Mouse (Mus musculus) erythroblast, embryonic 14.5 days (primary cell): ENCODE results near the gene Prkaa1.

Experiments used
- GATA1 ChIP-seq: IDR thresholded peaks from 2 replicates; pipeline ENCODE4 v1.6.1; 2012; ENCODE audit warnings: low read length, inconsistent platforms, mixed read lengths
- TAL1 ChIP-seq: IDR thresholded peaks from 3 replicates; pipeline ENCODE4 v1.6.1; 2012; ENCODE audit warnings: low read length, inconsistent platforms, mixed read lengths

GRCm38 (mm10) chr15:5189504-5190093 is 45.9 kb downstream of the Prkaa1 start:
- TF ChIP-seq TAL1: no peak
- no peak for TF ChIP-seq GATA1
